Mouse (Mus musculus) intestine, postnatal 0 days (tissue): Measurements from ENCODE around the gene Lgr5. TPM values are rescaled to one million over a fixed set of nuclear protein-coding genes. Genes with fewer than 3 reads are reported as not detected.

ENCODE experiments used
- ATAC-seq: fragments of 200-750 bp; cut with Nextera tagmentation; 2 replicates; pipeline ENCODE4 v1.8.0; 2017; ENCODE audit warnings: mild to moderate bottlenecking, moderate TSS enrichment, moderate library complexity
- H3K27ac ChIP-seq: fragments of 300-500 bp; sonication (generic); 2 replicates; pipeline ENCODE4 v1.5.1; 2014; ENCODE audit warnings: mild to moderate bottlenecking, low read depth, low read length, moderate library complexity
- H3K27me3 ChIP-seq: fragments of 300-500 bp; sonication (generic); replicated peaks from 2 replicates; pipeline ENCODE4 v1.6.1; 2014; ENCODE audit warnings: low read length, mixed read lengths; ENCODE audit not compliant: control insufficient read depth, insufficient read depth
- H3K36me3 ChIP-seq: fragments of 300-500 bp; sonication (generic); 2 replicates; pipeline ENCODE4 v1.6.1; 2014; ENCODE audit warnings: mild to moderate bottlenecking, moderate library complexity; ENCODE audit not compliant: control insufficient read depth, insufficient read depth
- H3K4me1 ChIP-seq: fragments of 300-500 bp; sonication (generic); replicated peaks from 2 replicates; pipeline ENCODE4 v1.6.1; 2014; ENCODE audit warnings: antibody characterized with exemption, low read length, mixed read lengths; ENCODE audit not compliant: control insufficient read depth, insufficient read depth
- H3K4me2 ChIP-seq: fragments of 300-500 bp; sonication (generic); replicated peaks from 2 replicates; pipeline ENCODE4 v1.6.1; 2014; ENCODE audit warnings: low read depth, mild to moderate bottlenecking, moderate library complexity
- H3K4me3 ChIP-seq: fragments of 300-500 bp; sonication (generic); 2 replicates; pipeline ENCODE4 v1.5.1; 2014; ENCODE audit warnings: low read depth, low read length
- H3K9ac ChIP-seq: fragments of 300-500 bp; sonication (generic); 2 replicates; pipeline ENCODE4 v1.6.1; 2014; ENCODE audit warnings: mild to moderate bottlenecking, low read depth, low read length
- H3K9me3 ChIP-seq: fragments of 300-500 bp; sonication (generic); 2 replicates; pipeline ENCODE4 v1.6.1; 2016; ENCODE audit warnings: mixed run types; ENCODE audit not compliant: control insufficient read depth
- CTCF ChIP-seq: sonication (generic); IDR thresholded peaks from 2 replicates; pipeline ENCODE4 v1.5.1; 2016; ENCODE audit warnings: low read depth, mild to moderate bottlenecking, control low read depth, antibody characterized with exemption, moderate library complexity
- WGBS: fragments of 180-500 bp; shearing (Covaris S2); extraction: QIAGEN DNeasy Blood & Tissue Kit; methylation state at CpG from one replicate; pipeline ENCODE4 v1.1.7; 2014; 5-methylcytosine and 5-hydroxymethylcytosine counted together
- polyA plus RNA-seq: library from polyadenylated mRNA; unstranded; fragments of >200 nt; fragmentation: Nextera tagmentation; extraction: Ambion mirVana; gene quantifications from 2 replicates; pipeline ENCODE4 v1.2.1, GENCODE M21; 2015

Lgr5 gene
- polyA plus RNA-seq: 2.3 and 2.5 TPM in 2 replicates

DNA sequence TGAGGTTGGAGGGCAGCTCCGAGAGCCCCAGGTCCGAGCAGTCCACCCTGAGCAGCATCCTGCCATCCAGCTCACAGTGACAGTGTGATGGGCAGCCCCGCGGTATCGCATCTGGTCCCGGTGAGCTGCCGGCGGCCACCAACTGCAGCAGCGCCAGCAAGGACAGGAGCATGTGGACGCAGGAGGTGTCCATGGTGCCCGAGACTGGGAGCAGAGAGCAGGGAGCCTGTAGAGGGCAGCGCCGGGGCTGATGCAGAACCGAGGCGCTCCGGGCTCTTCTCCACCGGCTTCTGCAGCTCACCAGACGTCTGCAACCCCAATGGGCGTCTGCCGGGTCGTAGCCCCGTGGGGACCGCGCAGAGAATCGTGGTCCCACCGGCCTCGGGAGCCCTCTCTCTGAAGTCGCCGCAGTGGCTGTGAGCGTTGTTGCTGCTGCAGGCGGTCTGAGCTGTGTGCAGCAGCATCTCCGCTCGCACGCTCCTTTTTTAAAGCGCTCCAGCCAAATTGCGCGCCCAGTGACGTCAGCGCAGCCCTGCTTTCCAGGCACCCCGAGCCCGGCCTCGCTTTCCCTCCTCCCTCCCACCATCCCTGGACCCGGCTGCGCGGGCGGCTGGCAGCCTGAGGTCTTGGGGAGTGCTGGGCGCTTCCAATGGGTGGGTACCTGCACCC lies at the start of gene Lgr5:
TSS of gene Lgr5 (minus strand) at position 480 of the 669 bp plus-strand sequence.
- WGBS: under 1% methylated on average over 47 of the region's 47 CpGs
- ATAC-seq: peak; percentile 81
- H3K27me3 ChIP-seq: peaks cover 19% of the 10 kb centered on the region; the same call in 1 of the 2 replicates

DNA sequence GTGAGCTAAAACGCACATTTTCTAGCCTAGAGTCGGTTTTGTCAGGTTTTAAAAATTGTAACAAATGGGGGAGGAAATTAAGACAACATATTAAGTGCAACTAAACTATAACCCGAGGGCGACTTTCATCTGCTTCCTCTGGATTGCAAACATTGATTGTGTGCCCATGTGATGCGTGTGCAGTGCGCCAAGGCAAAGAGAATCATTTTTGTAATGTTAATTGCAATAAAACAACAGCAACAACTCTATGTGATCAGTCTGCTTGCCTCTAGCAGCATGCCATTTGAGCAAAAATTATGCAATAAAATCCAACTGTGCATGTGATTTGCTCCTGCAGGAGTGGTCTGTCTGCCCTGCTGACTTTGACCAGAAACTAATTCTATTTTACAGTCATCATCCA lies 39.1 kb upstream of the Lgr5 start:
- Histone ChIP-seq H3K27ac (no peak overlapping the region), H3K36me3 (no peaks in the 10 kb centered on the region), H3K27me3 (no peaks in the 10 kb centered on the region), H3K4me3 (no peak overlapping the region), H3K4me1 (no peaks in the 10 kb centered on the region), H3K9ac (no peak overlapping the region), H3K9me3 (no peaks in the 10 kb centered on the region), H3K4me2 (no peak overlapping the region)
- TF ChIP-seq CTCF: no peak
- no peak for ATAC-seq
- WGBS: 88% methylated on average over 6 of the region's 6 CpGs

More for the DNA sequence above, at the start of gene Lgr5:
- Histone ChIP-seq H3K4me3 (peak within 1 kb of the TSS; percentile 51), H3K27ac (no peak within 1 kb of the TSS), H3K4me2 (peak within 1 kb of the TSS; percentile 85), H3K9ac (no peak within 1 kb of the TSS), H3K9me3 (no peaks in the 10 kb centered on the region), H3K4me1 (no peaks in the 10 kb centered on the region; the same call in 1 of the 2 replicates), H3K36me3 (no peaks in the 10 kb centered on the region)
- peak; percentile 65 for TF ChIP-seq CTCF

DNA sequence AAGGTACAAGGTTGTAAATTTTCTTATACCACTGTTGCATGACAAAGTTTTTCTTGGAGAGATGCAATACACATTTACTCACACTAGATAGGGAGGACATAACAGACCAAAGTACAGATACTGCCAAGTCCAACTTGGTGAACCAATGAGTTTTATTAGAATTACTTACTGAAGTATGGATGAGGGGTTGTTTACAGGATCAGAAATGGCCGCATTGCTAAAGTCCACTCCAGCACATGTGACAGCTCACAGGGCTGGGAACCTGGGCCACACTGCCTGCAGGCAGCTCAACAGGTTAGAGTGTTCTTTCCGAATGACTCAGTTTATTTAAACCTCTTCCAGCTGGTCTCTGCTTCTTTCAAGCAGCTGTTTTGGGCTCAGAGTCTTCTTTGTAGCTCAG lies 37.4 kb upstream of the Lgr5 start:
- Histone ChIP-seq H3K4me3 (no peak overlapping the region), H3K4me2 (no peak overlapping the region), H3K27me3 (no peaks in the 10 kb centered on the region), H3K27ac (0 out of 2 replicates have a peak overlapping the region, but pooled peaks have one; percentile 42), H3K9me3 (no peaks in the 10 kb centered on the region), H3K9ac (no peak overlapping the region), H3K36me3 (no peaks in the 10 kb centered on the region), H3K4me1 (no peaks in the 10 kb centered on the region)
- TF ChIP-seq CTCF: no peak
- peak; percentile 91 for ATAC-seq
- 50% methylated on average over 2 of the region's 2 CpGs for WGBS

DNA sequence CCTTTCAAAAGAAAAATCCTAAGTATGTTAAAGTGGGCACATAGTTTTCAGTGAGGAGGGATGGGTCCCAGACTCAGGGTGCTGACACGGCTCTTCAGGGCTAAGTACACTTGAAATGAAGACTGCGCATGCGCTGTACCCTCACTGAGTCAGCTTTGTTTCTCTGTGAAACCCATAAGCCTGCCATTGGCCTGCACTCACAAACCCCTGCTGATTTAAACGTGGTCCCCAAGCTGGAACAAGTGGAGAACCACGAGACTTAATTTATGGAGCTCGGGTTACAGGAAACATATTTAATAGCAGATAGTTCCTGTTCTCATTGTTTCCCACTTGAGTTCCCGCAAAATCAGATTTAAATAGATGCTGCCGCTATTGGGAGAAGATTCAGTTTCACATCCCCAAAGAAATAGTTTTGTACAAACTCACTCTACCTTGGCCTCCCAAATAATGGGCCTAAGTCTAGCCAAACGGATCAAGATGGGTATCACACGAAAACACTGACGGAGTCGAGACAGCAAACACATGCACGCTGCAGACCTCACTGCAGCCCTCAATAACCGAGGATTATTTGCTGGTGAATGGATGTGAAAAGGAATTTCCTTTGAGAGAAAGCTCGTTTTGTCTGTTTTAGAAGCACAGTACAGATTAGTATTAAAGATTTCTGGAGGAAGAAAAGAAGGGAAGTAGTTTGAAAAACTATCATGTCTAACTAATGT lies 36.5 kb upstream of the Lgr5 start:
- no peak for TF ChIP-seq CTCF
- no peaks in the 10 kb centered on the region for H3K36me3 ChIP-seq
- H3K27me3 ChIP-seq: no peaks in the 10 kb centered on the region
- no peaks in the 10 kb centered on the region for H3K4me1 ChIP-seq
- H3K27ac ChIP-seq: no peak overlapping the region
- H3K4me2 ChIP-seq: no peak overlapping the region
- WGBS: 69% methylated on average over 15 of the region's 15 CpGs
- no peak overlapping the region for H3K9ac ChIP-seq
- H3K9me3 ChIP-seq: no peaks in the 10 kb centered on the region
- H3K4me3 ChIP-seq: no peak overlapping the region
- no peak for ATAC-seq

DNA sequence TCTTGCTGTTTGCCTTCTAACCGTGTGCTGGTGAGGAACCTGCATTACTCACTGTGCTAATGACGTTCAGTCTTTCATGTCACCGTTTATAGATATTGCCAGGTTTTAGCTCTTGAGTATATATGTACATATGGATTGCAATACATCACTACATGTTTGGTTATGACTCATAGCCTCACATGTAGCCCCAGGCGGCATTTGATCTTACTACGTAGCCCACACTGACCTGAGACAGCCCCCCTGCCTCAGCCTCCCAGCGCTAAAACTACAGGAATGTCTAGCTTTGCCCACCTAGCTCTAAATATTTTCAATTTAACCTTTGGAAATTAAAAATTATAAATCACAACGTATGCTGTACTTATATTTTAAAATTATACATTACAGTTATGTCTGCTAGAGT lies 35.9 kb upstream of the Lgr5 start:
- ATAC-seq: no peak
- 84% methylated on average over 7 of the region's 7 CpGs for WGBS
- TF ChIP-seq CTCF: no peak
- Histone ChIP-seq H3K27me3 (no peaks in the 10 kb centered on the region), H3K9me3 (no peaks in the 10 kb centered on the region), H3K9ac (no peak overlapping the region), H3K4me3 (no peak overlapping the region), H3K27ac (no peak overlapping the region), H3K36me3 (no peaks in the 10 kb centered on the region), H3K4me1 (no peaks in the 10 kb centered on the region), H3K4me2 (no peak overlapping the region)

DNA sequence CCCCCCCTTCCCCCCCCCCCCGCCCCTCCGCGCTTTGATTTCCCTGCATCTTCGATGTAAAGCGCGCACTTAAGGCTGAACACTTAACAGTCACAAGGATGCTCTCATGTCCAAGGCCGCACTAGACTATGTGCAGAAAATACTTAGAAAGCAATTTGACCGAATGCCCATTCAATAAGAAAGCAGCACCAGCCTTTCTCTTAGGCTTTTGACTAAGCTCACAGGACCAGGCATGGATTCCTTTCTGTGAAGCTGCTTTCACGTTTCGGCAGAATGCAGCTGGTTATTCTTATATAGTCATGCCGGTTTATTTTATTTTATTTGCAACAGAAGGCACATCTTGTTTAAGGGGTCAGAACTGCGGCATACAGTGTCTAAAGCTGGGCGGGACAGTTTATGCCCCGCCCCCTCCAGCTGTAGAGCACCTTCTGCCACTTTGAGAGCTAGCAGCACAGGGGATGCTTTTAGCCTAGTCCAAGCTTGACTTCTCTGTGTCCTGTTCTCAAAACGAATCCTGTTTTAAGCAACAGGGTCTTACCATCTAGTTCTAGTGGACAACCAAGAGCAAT lies 30.8 kb upstream of the Lgr5 start:
- ATAC-seq: no peak
- Histone ChIP-seq H3K27ac (no peak overlapping the region), H3K4me1 (no peaks in the 10 kb centered on the region), H3K27me3 (no peaks in the 10 kb centered on the region), H3K9ac (no peak overlapping the region), H3K36me3 (no peaks in the 10 kb centered on the region), H3K9me3 (no peaks in the 10 kb centered on the region), H3K4me3 (0 out of 2 replicates have a peak overlapping the region, but pooled peaks have one; percentile 13), H3K4me2 (peak overlapping the region; percentile 49)
- TF ChIP-seq CTCF: no peak
- WGBS: 14% methylated on average over 15 of the region's 15 CpGs
